Mouse (Mus musculus) CH12.LX (cell line): ENCODE measurements around the gene Lrrc8a. TPM values are rescaled to one million over a fixed set of nuclear protein-coding genes. Genes with fewer than 3 reads are reported as not detected.

Experiments used
- DNase-seq: peaks from one replicate; pipeline ENCODE4 v3.0.0-alpha.2; 2013; ENCODE audit errors: extremely low read depth
- H3K27ac ChIP-seq: 2 replicates; pipeline ENCODE4 v1.5.1; 2012; ENCODE audit warnings: low read depth, mild to moderate bottlenecking, control low read depth, moderate library complexity; ENCODE audit not compliant: insufficient read depth
- H3K27me3 ChIP-seq: replicated peaks from 2 replicates; pipeline ENCODE3; 2012; ENCODE audit warnings: inconsistent platforms
- H3K36me3 ChIP-seq, 2 experiments: replicated peaks in 1 of 2; 2 replicates each; pipeline versions ENCODE3 to v1.6.1; 2012; ENCODE audit warnings: inconsistent platforms in 1 of 2, low read length in 1 of 2, mild to moderate bottlenecking in 1 of 2, mixed read lengths in 1 of 2, moderate library complexity in 1 of 2; ENCODE audit not compliant: control insufficient read depth in 1 of 2, insufficient read depth in 1 of 2
- H3K4me1 ChIP-seq, 2 experiments: 2 replicates each; pipeline ENCODE4 v1.6.1; 2012; ENCODE audit warnings: inconsistent platforms in 1 of 2, moderate library complexity in 1 of 2; ENCODE audit not compliant: insufficient read depth in 2 of 2, control insufficient read depth in 1 of 2
- H3K4me2 ChIP-seq: 2 replicates; pipeline ENCODE4 v1.6.1; 2012; ENCODE audit warnings: low read depth, mild to moderate bottlenecking, control low read depth; ENCODE audit not compliant: poor library complexity, insufficient read depth, severe bottlenecking
- H3K4me3 ChIP-seq, 3 experiments: fragments of 150-350 bp in 1 of 3; sonication (generic) in 1 of 3; replicated peaks in 1 of 3; 2 replicates each; pipeline versions ENCODE3 to v1.5.1; 2011 to 2012; ENCODE audit warnings: low read depth in 2 of 3, low read length in 2 of 3, mild to moderate bottlenecking in 2 of 3, moderate library complexity in 2 of 3, control low read depth in 1 of 3, improper control_type of control experiment in 1 of 3, inconsistent platforms in 1 of 3, mixed read lengths in 1 of 3; ENCODE audit not compliant: poor library complexity in 1 of 3
- H3K79me2 ChIP-seq: replicated peaks from 2 replicates; pipeline ENCODE4 v1.6.1; 2012; ENCODE audit warnings: mild to moderate bottlenecking, moderate library complexity; ENCODE audit not compliant: control insufficient read depth, poor library complexity, insufficient read depth, severe bottlenecking; ENCODE audit errors: extremely low read depth
- H3K9ac ChIP-seq: 2 replicates; pipeline ENCODE4 v1.6.1; 2012; ENCODE audit warnings: low read depth, mild to moderate bottlenecking, control low read depth, moderate library complexity; ENCODE audit not compliant: insufficient read depth
- H3K9me3 ChIP-seq: replicated peaks from 2 replicates; pipeline ENCODE3; 2012; ENCODE audit warnings: low read length, inconsistent platforms, mixed read lengths
- BHLHE40 ChIP-seq: IDR thresholded peaks from 2 replicates; pipeline ENCODE4 v1.6.1; 2011; ENCODE audit warnings: mild to moderate bottlenecking, low read depth, low read length, improper control_type of control experiment
- ELF1 ChIP-seq: IDR thresholded peaks from 2 replicates; pipeline ENCODE4 v1.6.1; 2014; ENCODE audit warnings: low read depth, mild to moderate bottlenecking, inconsistent platforms, low read length, improper control_type of control experiment
- EP300 ChIP-seq: IDR thresholded peaks from 2 replicates; pipeline ENCODE4 v1.6.1; 2011; ENCODE audit warnings: low read length, improper control_type of control experiment
- ETS1 ChIP-seq: conservative IDR thresholded peaks from 2 replicates; pipeline ENCODE4 v1.6.1; 2012; ENCODE audit warnings: low read depth, mild to moderate bottlenecking, inconsistent platforms, low read length, improper control_type of control experiment, moderate library complexity
- GABPA ChIP-seq: IDR thresholded peaks from 2 replicates; pipeline ENCODE4 v1.6.1; 2012; ENCODE audit warnings: low read depth, low read length, improper control_type of control experiment, inconsistent platforms; ENCODE audit not compliant: insufficient replicate concordance
- HCFC1 ChIP-seq: IDR thresholded peaks from 2 replicates; pipeline ENCODE4 v1.6.1; 2012; ENCODE audit warnings: low read depth, mild to moderate bottlenecking, inconsistent platforms, low read length, improper control_type of control experiment
- MAFK ChIP-seq: IDR thresholded peaks from 2 replicates; pipeline ENCODE4 v1.6.1; 2011; ENCODE audit warnings: low read length, improper control_type of control experiment; ENCODE audit not compliant: insufficient replicate concordance
- MAZ ChIP-seq: IDR thresholded peaks from 2 replicates; pipeline ENCODE4 v1.6.1; 2012; ENCODE audit warnings: low read depth, mild to moderate bottlenecking, inconsistent platforms, low read length, improper control_type of control experiment, moderate library complexity
- MXI1 ChIP-seq: IDR thresholded peaks from 2 replicates; pipeline ENCODE4 v1.6.1; 2011; ENCODE audit warnings: mild to moderate bottlenecking, low read depth, low read length, improper control_type of control experiment
- MYC ChIP-seq: IDR thresholded peaks from 2 replicates; pipeline ENCODE4 v1.6.1; 2011; ENCODE audit warnings: low read depth, mild to moderate bottlenecking, improper control_type of control experiment, low read length
- PAX5 ChIP-seq: IDR thresholded peaks from 2 replicates; pipeline ENCODE4 v1.6.1; 2012; ENCODE audit warnings: low read length, inconsistent platforms, mixed read lengths
- RCOR1 ChIP-seq: conservative IDR thresholded peaks from 2 replicates; pipeline ENCODE4 v1.6.1; 2012; ENCODE audit warnings: low read depth, mild to moderate bottlenecking, inconsistent platforms, low read length, improper control_type of control experiment
- UBTF ChIP-seq: IDR thresholded peaks from 2 replicates; pipeline ENCODE4 v1.6.1; 2012; ENCODE audit warnings: low read depth, mild to moderate bottlenecking, inconsistent platforms, low read length, improper control_type of control experiment, moderate library complexity
- USF2 ChIP-seq: conservative IDR thresholded peaks from 2 replicates; pipeline ENCODE4 v1.6.1; 2011; ENCODE audit warnings: low read depth, low read length, improper control_type of control experiment
- ZC3H11A ChIP-seq: IDR thresholded peaks from 2 replicates; pipeline ENCODE4 v1.6.1; 2012; ENCODE audit warnings: low read depth, mild to moderate bottlenecking, inconsistent platforms, low read length, improper control_type of control experiment
- ZKSCAN1 ChIP-seq: IDR thresholded peaks from 2 replicates; pipeline ENCODE4 v1.6.1; 2012; ENCODE audit warnings: low read depth, inconsistent platforms, low read length, improper control_type of control experiment, borderline replicate concordance
- dilution Hi-C: fragments of 300-500 bp; cut with MboI; formaldehyde crosslinking; loops from 2 replicates; pipeline ENCODE4 v1.14.3; 2020; ENCODE audit warnings: low sequenced_read_pairs; ENCODE audit not compliant: extremely low pct_unique_long_range_greater_than_20kb, extremely low pct_ligation_motif_present
- in situ Hi-C: fragments of 300-500 bp; cut with MboI; formaldehyde crosslinking; loops from 3 replicates; pipeline ENCODE4 v1.14.3; 2019; ENCODE audit warnings: low sequenced_read_pairs, low pct_ligation_motif_present, low pct_unique_long_range_greater_than_20kb, mixed read lengths
- polyA plus RNA-seq: library from polyadenylated mRNA; unstranded; fragments of >175 nt; gene quantifications from 2 replicates; pipeline ENCODE4 v1.2.1, GENCODE M21; 2012; ENCODE audit warnings: low read depth; ENCODE audit not compliant: insufficient read length
- total RNA-seq, 2 experiments: library from RNA; depleted of rRNA; stranded (reverse); fragments of 300-350 nt in 1 of 2; fragments of >200 nt in 1 of 2; gene quantifications; 2 replicates each; pipeline ENCODE4 v1.2.3; 2012 to 2014

Lrrc8a gene
- total and polyA plus RNA-seq, 3 experiments: 1.4 to 2.8 (median 1.8) TPM

- Histone ChIP-seq H3K36me3 (peaks cover 18 to 48% of the 10 kb centered on the region in 2 experiments), H3K9ac (no peak overlapping the region), H3K27ac (no peak overlapping the region), H3K4me1 (peaks cover 8 to 36% of the 10 kb centered on the region in 2 experiments; a peak in 3 of 4 replicates)
- in situ Hi-C loops: loop anchor here (10.0 kb wide), 1 partner anchor 55 kb away; no protein-coding TSS in a partner anchor
- no peak for DNase-seq
- no peak for TF ChIP-seq ZC3H11A
- TF ChIP-seq UBTF: no peak
- no peak for TF ChIP-seq BHLHE40
- TF ChIP-seq, all 38 proteins: peak for 0
- H3K9me3 ChIP-seq: no peaks in the 10 kb centered on the region
- no peak overlapping the region for H3K4me2 ChIP-seq
- H3K4me3 ChIP-seq: no peak overlapping the region
- dilution Hi-C loops: no loop called here
- no peaks in the 10 kb centered on the region for H3K27me3 ChIP-seq
- H3K79me2 ChIP-seq: no peaks in the 10 kb centered on the region
These were observed 2.3 kb downstream of the Lrrc8a start for GRCm38 (mm10) chr2:30239777-30240176.

DNA sequence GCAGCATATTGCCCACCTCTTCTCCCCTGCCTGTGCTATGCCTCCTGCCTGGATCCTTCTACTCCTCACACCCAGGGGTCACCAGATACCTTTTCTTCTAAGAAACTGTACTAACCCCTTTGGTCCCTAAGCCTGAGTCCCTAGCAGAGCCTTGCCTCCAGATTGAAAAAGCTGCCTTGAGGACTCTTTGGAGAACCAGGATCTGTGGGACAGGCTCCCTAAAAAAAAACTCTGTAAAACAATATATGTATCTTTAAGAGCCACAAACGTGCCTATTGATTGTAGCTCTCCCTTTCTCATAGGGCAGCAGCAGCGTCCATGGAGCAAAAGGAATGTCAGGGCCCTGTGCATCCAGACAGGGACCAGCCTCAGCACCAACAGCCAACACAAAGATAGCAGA is 2.8 kb downstream of the Lrrc8a start, which contains the start of gene Gm28035:
Gene Gm28035, plus strand, starts transcription at position 301 of the 400 bp plus-strand sequence.
- DNase-seq: no peak
- H3K79me2 ChIP-seq: no peaks in the 10 kb centered on the region
- no peaks in the 10 kb centered on the region for H3K9me3 ChIP-seq
- TF ChIP-seq EP300: no peak
- TF ChIP-seq USF2: no peak
- no peak for TF ChIP-seq ZKSCAN1
- TF ChIP-seq ELF1: no peak
- no peak for TF ChIP-seq MAFK
- no peak for TF ChIP-seq RCOR1
- no peak for TF ChIP-seq MAZ
- peaks cover 8 to 38% of the 10 kb centered on the region in 2 experiments; a peak in 3 of 4 replicates for H3K4me1 ChIP-seq
- H3K27ac ChIP-seq: no peak within 1 kb of the TSS
- dilution Hi-C loops: no loop called here
- peaks cover 19 to 51% of the 10 kb centered on the region in 2 experiments for H3K36me3 ChIP-seq
- no peak within 1 kb of the TSS for H3K4me2 ChIP-seq
- H3K27me3 ChIP-seq: no peaks in the 10 kb centered on the region
- H3K9ac ChIP-seq: no peak within 1 kb of the TSS
- in situ Hi-C loops: loop anchor here (10.0 kb wide), 1 partner anchor 55 kb away; no protein-coding TSS in a partner anchor
- no peak within 1 kb of the TSS for H3K4me3 ChIP-seq

GRCm38 (mm10) chr2:30242509-30242908 is 5.0 kb downstream of the Lrrc8a start:
- no peak overlapping the region for H3K9ac ChIP-seq
- in situ Hi-C loops: loop anchor here (10.0 kb wide), 1 partner anchor 58 kb away; no protein-coding TSS in a partner anchor
- no peak for DNase-seq
- H3K36me3 ChIP-seq: peaks cover 21 to 63% of the 10 kb centered on the region in 2 experiments
- no peaks in the 10 kb centered on the region for H3K9me3 ChIP-seq
- no peak for TF ChIP-seq MXI1
- no peak for TF ChIP-seq MYC
- TF ChIP-seq PAX5: no peak
- no peak for TF ChIP-seq ETS1
- TF ChIP-seq MAZ: no peak
- TF ChIP-seq HCFC1: no peak
- no peak for TF ChIP-seq GABPA
- no peaks in the 10 kb centered on the region for H3K27me3 ChIP-seq
- peaks cover 14 to 41% of the 10 kb centered on the region in 2 experiments for H3K4me1 ChIP-seq
- H3K4me3 ChIP-seq: no peak overlapping the region
- no peak overlapping the region for H3K4me2 ChIP-seq
- no peak overlapping the region for H3K27ac ChIP-seq
- H3K79me2 ChIP-seq: no peaks in the 10 kb centered on the region
- dilution Hi-C loops: no loop called here
